ENCODE assay signal across 7 mouse cellular contexts in genomic region chr7:102065046-102065891, GRCm38 (mm10). TPM values are rescaled to one million over a fixed set of nuclear protein-coding genes. Genes with fewer than 3 reads are reported as not detected.
DNase-seq lines count a peak whose midpoint lies in the region; ATAC-seq lines count a peak whose summit lies in the region.

Rnf121 (minus strand) TSS chr7:102065469.
Xndc1 (plus strand) TSS chr7:102065511.
Xntrpc (plus strand) TSS chr7:102065713.

- peak within 1 kb of the TSS; percentile 67 for H3K4me2 ChIP-seq in intestine, embryonic 15.5 days (replicated peaks)

- H3K4me3 ChIP-seq in intestine, embryonic 15.5 days (replicated peaks), result peak within 1 kb of the TSS; percentile 65
- peak within 1 kb of the TSS; percentile 84 for H3K4me3 ChIP-seq in midbrain, embryonic 10.5 days

- peaks cover 12% of the 10 kb centered on the region; the same call in 1 of the 2 replicates for H3K4me1 ChIP-seq in intestine, embryonic 15.5 days (replicated peaks)
- H3K4me1 ChIP-seq in midbrain, embryonic 10.5 days, result peaks cover 23% of the 10 kb centered on the region

- peak within 1 kb of the TSS; percentile 72 for H3K27ac ChIP-seq in intestine, embryonic 15.5 days
- peak within 1 kb of the TSS; percentile 93 for H3K27ac ChIP-seq in midbrain, embryonic 10.5 days (replicated peaks)

- whole genome bisulfite sequencing in intestine, embryonic 15.5 days, result under 1% methylated on average over 56 of the region's 56 CpGs
- under 1% methylated on average over 56 of the region's 56 CpGs for WGBS in midbrain, embryonic 10.5 days

- H3K36me3 ChIP-seq in intestine, embryonic 15.5 days, result no peaks in the 10 kb centered on the region
- H3K36me3 ChIP-seq in midbrain, embryonic 10.5 days, result peaks cover 46% of the 10 kb centered on the region

- peak; percentile 98 for ATAC-seq in intestine, embryonic 15.5 days

- H3K9me3 ChIP-seq in intestine, embryonic 15.5 days, result no peaks in the 10 kb centered on the region
- H3K9me3 ChIP-seq in midbrain, embryonic 10.5 days (replicated peaks), result no peaks in the 10 kb centered on the region

- no peaks in the 10 kb centered on the region for H3K27me3 ChIP-seq in intestine, embryonic 15.5 days (replicated peaks)
- no peaks in the 10 kb centered on the region for H3K27me3 ChIP-seq in midbrain, embryonic 10.5 days (ENCODE audit: low read depth, poor library complexity, severe bottlenecking)

- intact Hi-C loops in gastrocnemius, postnatal 36 days (cut with DNase I), result no loop called here
- intact Hi-C loops in left cerebral cortex, postnatal 25 days (cut with DNase I), result loop anchor here (5.0 kb wide), 1 partner anchor 133 kb away; the partner anchor contains the start of genes Lrrc51 and Numa1

- DNase-seq in adrenal gland, adult 2 months, result peak; percentile 96
- DNase-seq in embryo, embryonic 11.5 days (ENCODE audit: low read depth, low spot score), result peak; percentile 81
- DNase-seq in gastrocnemius, postnatal 36 days, result peak; percentile 91
- DNase-seq in left cerebral cortex, postnatal 25 days (ENCODE audit: low spot score in 2 of 2), result peak; percentile 94 to 97
- peak; percentile 94 for DNase-seq in midbrain, embryonic 10.5 days (ENCODE audit: low spot score)
- peak; percentile 90 for DNase-seq in right cerebral cortex, postnatal 4 days

- H3K9ac ChIP-seq in intestine, embryonic 15.5 days, result peak within 1 kb of the TSS; percentile 64

RNA-seq across cellular contexts. Expression of gene Rnf121, which starts in this region (rescaled TPM):
- total RNA-seq in adrenal gland, adult 2 months (2021), result 10 to 100 TPM; 28.5 to 36.9 TPM
- polyA plus RNA-seq in adrenal gland, adult 2 months (2012; rRNA removed), result 12.3 and 12.8 TPM in 2 replicates
- 10 to 100 TPM; 22.0 to 22.5 TPM for total RNA-seq in gastrocnemius, postnatal 36 days (2021)
- 28.0 and 30.3 TPM in 2 replicates for polyA plus RNA-seq in intestine, embryonic 15.5 days (2015; fragmentation: Nextera tagmentation; extraction: Ambion mirVana)
- 10 to 100 TPM; 45.0 to 48.1 TPM for total RNA-seq in left cerebral cortex, postnatal 25 days (2021)
- polyA plus RNA-seq in midbrain, embryonic 10.5 days (2016; fragmentation: Nextera tagmentation; extraction: Ambion mirVana), result 31.1 and 32.7 TPM in 2 replicates

RNA-seq across cellular contexts. Expression of gene Xndc1, which starts in this region (rescaled TPM):
- total RNA-seq in adrenal gland, adult 2 months (2021), result 10 to 100 TPM; 11.8 to 12.0 TPM
- 22.3 and 29.9 TPM in 2 replicates for polyA plus RNA-seq in adrenal gland, adult 2 months (2012; rRNA removed)
- total RNA-seq in gastrocnemius, postnatal 36 days (2021), result 1 to 10 TPM; 3.2 to 4.5 TPM
- polyA plus RNA-seq in intestine, embryonic 15.5 days (2015; fragmentation: Nextera tagmentation; extraction: Ambion mirVana), result 22.9 and 24.3 TPM in 2 replicates
- 10 to 100 TPM; 22.5 to 24.6 TPM for total RNA-seq in left cerebral cortex, postnatal 25 days (2021)
- 44.2 and 45.3 TPM in 2 replicates for polyA plus RNA-seq in midbrain, embryonic 10.5 days (2016; fragmentation: Nextera tagmentation; extraction: Ambion mirVana)

RNA-seq across cellular contexts. Expression of gene Xntrpc, which starts in this region (rescaled TPM):
- total RNA-seq in adrenal gland, adult 2 months (2021), result under 1 TPM; 0.63 to 0.79 TPM
- 2.4 and 2.5 TPM in 2 replicates for polyA plus RNA-seq in adrenal gland, adult 2 months (2012; rRNA removed)
- under 1 TPM; 0.54 to 0.66 TPM for total RNA-seq in gastrocnemius, postnatal 36 days (2021)
- 0.75 and 1.0 TPM in 2 replicates for polyA plus RNA-seq in intestine, embryonic 15.5 days (2015; fragmentation: Nextera tagmentation; extraction: Ambion mirVana)
- 1 to 10 TPM; 1.4 to 3.3 TPM for total RNA-seq in left cerebral cortex, postnatal 25 days (2021)
- 1.7 and 1.8 TPM in 2 replicates for polyA plus RNA-seq in midbrain, embryonic 10.5 days (2016; fragmentation: Nextera tagmentation; extraction: Ambion mirVana)

Comparison
In these comparisons a context has a peak if more than half of its experiments do, and no peak if none do; other contexts are left out.
1. Peak in every context shown above with its lines: DNase-seq, ATAC-seq, H3K4me3 ChIP-seq and H3K27ac ChIP-seq.